Mouse (Mus musculus) ovary, postnatal 36 days (tissue): ENCODE data around the gene Creld2.
"Not testable (repeated sequence)": the region's sequence is repeated elsewhere in the genome, so short reads cannot be mapped to it uniquely, and the experiment has no call there.

Source experiments
- DNase-seq: peaks from one replicate; pipeline ENCODE4 v3.0.0; 2022; ENCODE audit warnings: low spot score, mixed read lengths

The Creld2 gene

DNA sequence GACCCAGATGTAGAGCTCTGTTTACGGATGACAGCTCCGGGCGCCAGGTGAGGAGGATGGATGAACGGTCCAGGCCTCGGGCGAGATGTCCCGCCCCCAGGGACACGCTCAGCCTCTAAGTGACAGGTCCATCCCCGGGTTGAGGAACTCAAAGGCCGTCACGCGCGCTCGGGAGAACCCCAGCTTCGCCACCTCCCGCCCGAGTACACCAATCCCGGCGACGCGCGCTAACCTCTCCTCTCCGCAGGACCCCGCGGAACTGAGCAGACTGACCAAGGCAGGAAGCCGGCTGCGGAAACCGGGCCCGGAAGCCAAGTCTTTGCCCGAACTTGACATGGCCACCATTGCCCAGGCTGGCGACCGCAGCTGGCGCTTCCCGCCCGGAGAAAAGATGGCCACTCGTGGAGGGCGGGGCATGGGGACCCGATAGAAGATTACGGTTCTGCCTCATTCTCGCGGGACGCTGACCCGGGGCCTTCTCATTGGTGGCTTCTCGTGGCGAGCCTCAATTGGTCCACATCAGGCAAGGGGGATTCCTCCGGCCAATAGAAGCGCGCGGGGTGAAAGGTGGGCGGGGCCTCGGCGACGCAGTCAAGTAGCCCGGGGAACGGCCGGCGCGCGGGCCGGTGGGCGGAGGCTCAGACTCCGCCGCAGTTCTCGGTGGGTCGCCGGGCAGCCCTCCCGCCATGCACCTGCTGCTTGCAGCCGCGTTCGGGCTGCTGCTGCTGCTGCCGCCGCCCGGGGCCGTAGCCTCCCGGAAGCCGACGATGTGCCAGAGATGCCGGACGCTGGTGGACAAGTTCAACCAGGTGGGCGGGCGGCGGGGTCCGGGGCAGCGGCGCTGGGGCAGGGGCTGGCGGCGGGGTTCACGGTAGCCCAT, at the start of gene Creld2, which contains the start of gene Alg12:
Gene Creld2 (plus strand): TSS at position 621 of the 880 bp plus-strand sequence.
Gene Alg12 (minus strand): TSS at position 293 of the 880 bp plus-strand sequence.
- peak; percentile 99 for DNase-seq

DNA sequence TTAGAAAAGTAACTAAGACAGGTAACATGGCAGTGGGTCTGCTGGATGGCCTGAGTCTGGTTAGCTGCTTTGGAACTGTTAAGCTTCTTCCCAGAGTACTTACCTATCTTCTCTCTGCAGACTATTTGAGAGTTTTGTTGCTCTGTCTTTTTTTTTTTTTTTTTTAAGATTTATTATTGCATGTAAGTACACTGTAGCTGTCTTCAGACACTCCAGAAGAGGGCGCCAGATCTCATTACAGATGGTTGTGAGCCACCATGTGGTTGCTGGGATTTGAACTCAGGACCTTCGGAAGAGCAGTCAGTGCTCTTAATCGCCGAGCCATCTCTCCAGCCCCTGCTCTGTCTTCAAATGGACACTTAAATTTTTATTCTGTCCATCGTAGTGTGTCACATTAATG, 44.8 kb upstream of the Creld2 start:
- not testable (repeated sequence) for DNase-seq

DNA sequence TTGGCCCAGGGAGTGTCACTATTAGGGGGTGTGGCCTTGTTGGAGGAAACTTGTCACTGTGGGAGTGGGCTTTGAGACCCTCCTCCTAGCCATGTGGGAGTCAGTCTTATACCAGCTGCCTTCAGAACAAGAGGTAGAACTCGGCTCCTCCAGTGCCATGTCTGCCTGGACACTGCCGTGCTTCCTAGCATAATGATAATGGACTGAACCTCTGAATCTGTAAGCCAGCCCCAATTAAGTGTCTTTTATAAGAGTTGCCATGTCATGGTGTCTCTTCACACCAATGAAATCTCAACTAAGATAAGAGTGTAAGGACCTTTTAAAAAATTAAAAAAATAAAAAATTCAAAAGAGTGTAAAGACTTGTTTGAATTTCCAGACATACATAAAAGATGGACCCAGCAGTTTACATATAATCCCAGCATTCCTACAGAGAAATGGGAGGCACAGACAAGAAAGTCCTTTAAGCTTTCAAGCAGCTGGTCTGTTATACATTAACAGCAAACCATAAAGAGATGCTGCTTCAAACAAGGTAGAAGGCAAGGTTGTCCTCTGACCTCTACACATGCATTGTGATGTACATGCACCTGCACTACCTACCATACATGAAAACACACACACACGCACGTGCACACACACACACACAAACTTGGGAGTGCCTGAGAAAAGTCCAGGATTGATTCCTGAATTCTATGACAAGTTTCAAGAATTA, 27.2 kb upstream of the Creld2 start:
- no peak for DNase-seq

DNA sequence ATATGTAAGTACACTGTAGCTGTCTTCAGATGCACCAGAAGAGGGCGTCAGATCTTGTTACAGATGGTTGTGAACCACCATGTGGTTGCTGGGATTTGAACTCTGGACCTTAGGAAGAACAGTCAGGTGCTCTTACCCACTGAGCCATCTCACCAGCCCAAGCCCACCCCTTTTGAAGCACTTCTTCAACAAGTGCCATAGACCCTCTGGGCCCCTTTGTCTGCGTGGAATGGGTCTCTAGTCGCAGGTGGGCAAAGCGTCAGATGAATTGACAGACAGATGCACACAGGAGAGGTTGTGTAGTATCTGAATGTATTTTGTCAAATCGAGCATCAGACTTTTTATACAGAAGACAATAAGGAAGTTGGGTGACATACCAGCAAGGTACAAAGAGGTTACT, 24.7 kb upstream of the Creld2 start:
- not testable (repeated sequence) for DNase-seq

DNA sequence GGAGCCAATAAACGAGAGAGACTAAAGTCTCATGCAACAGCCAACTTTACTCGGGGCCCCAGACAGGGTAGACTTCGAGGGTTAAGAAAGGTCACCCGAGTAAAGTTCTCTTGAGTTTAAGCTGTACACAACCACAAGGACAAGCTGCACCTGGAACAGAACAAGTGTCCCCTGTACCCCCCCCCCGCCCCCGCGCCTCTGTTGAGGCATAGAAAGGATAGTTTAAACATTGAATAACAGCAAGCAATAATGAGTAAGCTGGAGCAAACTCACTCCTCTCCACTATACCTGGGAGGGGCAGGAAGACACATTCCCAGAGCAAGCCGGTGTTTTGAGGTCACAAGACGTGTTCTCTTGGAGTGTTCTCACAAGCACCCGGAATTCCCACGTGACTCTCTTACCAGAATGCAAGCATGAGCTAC, 19.5 kb upstream of the Creld2 start:
- no peak for DNase-seq

DNA sequence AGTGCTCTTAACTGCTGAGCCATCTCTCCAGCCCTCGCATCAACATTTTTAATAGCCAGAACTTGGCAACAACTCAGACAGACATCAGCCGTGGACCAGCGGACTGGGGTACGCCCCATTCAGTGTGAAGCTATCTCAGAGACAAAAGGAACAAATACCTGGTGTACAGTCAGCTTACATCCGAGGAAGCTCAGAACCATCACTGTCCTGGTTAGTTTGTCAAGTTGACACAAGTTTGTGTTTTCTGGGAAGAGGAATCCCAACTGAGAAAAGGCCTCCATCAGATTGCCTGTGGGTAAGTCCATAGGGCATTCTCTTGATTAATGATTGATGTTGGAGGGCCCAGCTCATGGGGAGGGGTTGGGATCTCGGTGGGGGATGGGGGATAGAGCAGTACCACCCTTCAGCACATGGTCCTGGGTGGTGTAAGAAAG, 18.5 kb upstream of the Creld2 start:
- DNase-seq, result no peak

DNA sequence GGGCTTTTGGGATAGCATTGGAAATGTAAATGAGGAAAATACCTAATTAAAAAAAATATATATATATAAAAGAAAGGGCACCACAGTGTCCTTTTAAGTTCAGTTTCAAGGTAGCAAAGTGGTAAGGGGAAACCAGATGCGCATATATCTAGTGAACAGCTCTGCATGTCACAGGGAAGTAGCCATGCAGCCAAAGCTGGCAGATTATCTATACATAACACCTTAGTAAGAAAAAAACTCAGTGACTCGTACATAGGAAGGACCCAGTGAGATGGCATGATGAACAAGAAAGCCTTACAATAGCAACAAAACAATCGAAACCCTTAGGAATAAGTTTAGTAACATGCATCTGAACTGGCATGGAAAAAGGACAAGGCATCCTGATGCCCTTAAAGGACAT, 17.5 kb upstream of the Creld2 start:
- DNase-seq, result no peak

DNA sequence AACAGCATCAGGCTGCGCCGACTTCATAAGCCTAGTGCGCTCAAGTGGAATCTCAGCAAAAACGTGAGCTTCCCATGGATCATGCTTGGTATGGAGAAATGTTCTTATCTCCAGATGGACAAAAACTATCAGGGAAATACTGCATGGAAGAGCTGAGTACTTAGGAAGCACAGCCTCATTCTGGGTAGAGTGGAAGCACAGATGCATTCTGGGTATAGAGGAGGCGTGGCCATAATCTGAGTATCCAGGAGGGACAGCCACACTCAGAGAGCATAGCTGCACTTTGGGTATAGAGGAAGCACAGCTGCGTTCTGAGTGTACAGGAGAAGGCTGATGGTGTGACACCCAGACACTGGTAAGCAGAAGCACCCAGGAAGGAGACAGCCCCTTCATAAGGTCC, 17.1 kb upstream of the Creld2 start:
- DNase-seq, result no peak

DNA sequence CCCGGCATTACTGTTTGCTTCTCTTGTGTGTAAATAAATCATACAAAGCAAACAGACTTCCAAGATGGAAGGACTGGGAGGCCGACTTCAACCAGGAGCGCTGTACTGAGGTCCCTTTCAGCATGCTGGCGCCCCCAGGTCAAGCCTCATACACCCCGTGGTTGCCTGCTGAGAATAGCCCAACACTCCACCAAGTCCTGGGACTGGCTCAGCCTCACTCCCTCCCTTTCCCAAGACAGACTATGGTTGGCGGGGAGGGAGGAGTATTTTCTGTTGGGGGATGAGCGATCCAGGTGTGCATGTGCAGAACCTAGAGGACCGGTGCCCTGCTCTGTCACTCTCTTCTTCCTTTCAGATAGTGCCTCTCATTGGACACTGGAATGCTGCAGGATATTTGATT, 11.3 kb upstream of the Creld2 start:
- DNase-seq, result no peak

DNA sequence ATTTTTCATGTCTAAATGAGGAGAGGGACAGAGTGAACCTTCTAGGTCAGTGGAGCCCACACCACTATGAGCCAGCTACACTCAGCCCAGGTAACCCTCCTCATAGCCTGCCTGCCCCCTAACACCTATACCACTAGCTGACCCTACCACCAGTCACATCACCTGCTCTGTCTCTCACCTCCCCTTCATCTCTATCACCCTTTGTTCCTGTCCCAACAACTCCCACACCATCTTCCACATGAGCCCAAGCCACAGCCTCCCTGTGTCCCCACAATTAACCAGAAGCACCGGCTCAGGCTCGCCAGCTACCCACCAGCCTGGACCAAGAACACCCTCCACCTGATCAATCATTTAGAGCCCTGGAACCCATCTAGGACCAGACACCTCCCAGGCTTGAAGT, 9.1 kb upstream of the Creld2 start:
- no peak for DNase-seq

DNA sequence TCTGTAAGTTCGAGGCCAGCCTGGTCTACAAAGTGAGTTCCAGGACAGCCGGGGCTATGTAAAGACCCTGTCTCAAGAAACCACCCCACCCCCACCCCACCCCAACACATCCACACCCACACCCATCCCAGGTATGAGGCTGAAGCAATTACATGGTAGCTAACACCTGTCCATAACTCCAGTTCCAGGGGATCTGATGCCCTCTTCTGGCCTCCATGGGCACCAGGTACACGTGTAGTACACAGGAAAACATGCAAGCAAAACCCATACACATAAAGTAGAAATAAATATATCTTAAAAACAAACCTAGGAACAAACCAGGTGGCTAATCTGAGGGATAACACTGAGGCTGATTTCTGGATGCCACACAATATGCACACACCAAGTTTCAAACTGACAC, 6.2 kb upstream of the Creld2 start:
- no peak for DNase-seq

DNA sequence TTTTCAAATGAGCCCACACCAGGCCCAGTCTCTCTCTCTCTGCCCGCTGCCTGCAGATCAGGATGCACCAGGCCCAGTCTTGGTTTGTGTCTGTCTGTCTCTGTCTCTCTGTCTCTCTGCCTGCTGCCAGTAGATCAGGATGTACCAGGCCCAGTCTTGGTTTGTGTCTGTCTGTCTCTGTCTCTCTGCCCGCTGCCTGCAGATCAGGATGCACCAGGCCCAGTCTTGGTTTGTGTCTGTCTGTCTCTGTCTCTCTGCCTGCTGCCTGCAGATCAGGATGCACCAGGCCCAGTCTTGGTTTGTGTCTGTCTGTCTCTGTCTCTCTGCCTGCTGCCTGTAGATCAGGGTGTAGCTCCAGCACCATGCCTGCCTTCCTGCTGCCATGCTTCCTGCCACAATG, 5.6 kb upstream of the Creld2 start:
- DNase-seq, result not testable (repeated sequence)

DNA sequence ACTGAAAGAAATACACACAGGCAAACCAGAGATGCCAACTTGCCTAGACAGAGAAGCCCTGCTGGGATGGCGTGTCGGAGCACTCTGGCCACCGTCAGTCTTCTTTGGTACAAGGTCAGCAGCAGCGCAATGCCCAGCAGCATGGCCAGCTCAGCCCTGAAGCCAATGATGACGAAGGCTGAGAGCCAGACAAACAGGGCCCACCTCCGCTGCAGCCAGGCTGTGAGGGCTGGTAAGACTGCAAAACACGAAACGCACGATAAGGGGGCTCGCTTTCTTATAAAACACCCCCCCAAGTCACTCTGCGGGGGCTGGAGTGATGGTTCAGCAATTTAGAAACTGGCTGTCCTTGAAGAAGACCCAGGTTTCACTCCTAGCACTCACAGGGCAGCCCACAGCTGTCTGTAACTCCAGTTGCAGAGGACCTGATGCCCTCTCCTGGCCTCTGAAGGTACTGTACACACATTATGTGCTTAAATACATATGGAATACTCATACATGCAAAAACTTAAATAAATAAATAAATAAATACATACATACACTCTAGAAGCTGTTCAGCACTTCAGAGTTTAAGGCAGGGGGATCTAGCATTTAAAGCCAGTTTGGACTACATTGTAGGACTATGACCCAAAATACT, 4.9 kb upstream of the Creld2 start:
- DNase-seq, result no peak

DNA sequence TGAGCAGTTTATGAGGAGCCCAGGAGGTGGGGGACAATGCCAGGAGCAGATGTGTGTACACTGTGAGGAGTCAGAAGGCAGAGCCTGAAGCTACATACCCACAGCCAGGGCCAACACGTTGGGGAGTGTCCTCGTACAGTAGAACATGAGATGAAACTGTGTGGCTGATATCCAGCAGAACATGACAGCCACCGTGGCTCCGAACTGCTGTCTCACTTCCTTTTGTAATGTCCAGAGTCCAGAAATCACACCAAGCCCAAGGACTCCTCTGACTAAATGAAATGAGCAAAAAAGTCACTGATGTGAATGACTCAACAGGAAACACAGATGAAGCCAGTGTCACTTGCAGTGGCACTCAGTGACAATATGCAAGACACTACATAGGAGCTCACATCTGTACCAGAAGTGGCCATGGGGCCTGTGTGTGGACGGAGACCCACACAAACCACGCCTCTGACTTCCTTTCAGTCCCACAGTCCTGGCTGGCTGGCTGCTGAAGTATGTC, 4.2 kb upstream of the Creld2 start:
- DNase-seq, result no peak

DNA sequence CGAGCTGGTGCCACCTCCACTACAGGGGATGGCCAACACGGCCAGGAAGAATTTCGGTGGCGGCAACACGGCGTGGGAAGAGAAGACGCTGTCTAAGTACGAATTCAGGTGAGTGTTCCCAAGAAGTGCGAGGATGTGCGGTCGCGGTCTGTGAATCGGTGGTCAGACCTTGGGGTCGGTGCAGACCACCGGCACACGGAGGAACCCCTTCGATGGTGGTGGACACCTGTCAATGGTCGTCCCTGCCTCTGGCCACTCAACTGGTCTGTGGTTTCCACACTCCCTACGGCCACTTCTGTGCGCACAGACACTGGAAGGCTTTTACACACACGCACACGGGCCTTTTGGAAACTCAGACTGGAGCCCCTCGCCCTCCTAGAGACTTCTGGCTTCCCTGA, 459 bp downstream of the Creld2 start:
- no peak for DNase-seq

DNA sequence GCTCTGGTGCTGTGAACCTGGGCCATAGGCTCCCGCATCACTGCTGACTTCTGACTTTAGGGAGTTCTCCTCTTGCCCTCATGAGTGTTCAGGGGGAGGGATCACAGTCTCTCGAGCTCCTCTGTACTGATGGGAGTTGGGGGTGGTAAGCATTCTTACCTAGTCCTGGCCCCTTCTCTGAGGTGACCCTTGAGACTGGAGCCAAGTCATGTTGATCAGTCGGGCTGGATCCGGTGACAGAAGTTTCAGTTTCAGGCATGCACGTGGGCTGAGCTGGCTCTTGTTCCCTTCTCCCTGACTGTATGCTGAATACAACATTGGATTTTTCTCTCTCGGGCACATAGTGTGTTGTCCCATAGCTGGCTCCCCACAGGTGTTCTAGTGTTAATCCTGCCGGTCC, 2.0 kb downstream of the Creld2 start:
- no peak for DNase-seq

DNA sequence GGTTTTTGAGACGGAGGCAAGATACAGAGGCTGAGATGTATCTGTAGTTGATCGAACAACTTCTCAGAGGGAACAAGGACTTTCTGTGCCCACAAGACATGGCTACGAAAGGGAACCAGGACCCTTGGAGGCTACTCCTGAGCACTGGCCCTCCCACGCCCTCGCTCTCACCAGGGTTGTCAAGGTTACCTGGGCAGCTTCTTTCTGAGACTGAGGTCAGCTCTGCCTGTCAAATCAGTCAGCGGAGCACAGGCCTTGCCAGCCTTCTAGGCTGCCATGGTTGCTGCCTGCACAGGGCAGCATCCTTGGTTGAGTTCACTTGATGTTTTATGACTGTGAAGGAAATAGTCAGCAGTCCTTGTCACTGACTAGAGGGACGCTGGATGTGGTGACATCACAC, 3.1 kb downstream of the Creld2 start:
- no peak for DNase-seq

DNA sequence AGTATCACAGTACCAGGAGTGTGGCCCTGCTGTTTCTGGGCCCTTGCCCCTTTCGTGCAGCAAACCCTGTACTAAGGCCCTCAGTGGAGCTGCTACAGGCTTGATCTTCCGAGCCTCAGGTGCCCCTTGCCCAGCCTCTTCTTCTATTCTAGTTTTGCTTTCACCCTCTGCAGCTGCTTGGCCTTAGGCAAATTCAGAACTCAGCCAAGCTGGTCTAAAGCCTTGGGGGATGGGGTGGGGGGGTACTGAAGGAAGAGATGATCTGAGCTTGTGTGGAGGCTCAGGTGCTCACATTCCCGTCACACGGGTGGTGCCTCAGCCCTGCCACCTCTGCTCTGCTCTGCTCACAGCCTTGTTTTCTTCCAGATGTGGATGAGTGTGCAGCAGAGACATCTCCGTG, 3.9 kb downstream of the Creld2 start:
- DNase-seq, result no peak

DNA sequence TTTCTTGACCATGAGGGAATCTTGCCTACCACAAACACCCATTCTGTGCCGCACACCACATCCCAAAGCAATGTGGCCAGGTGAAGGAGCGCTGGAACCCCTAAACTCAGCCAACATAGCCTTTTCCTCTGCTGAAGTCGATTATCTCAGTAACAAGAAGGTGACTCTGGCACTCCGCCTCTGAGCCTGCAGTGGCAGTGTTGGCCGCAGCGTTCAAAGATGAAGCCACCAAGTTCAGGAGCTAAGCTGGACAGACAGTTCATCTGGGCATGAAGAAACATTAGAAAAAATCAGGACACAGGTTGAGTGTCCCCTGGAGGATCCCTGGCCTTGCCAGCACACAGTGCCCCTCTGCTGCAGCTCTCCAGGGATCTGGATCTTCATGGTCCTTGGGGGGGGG, 8.0 kb downstream of the Creld2 start:
- DNase-seq, result no peak

DNA sequence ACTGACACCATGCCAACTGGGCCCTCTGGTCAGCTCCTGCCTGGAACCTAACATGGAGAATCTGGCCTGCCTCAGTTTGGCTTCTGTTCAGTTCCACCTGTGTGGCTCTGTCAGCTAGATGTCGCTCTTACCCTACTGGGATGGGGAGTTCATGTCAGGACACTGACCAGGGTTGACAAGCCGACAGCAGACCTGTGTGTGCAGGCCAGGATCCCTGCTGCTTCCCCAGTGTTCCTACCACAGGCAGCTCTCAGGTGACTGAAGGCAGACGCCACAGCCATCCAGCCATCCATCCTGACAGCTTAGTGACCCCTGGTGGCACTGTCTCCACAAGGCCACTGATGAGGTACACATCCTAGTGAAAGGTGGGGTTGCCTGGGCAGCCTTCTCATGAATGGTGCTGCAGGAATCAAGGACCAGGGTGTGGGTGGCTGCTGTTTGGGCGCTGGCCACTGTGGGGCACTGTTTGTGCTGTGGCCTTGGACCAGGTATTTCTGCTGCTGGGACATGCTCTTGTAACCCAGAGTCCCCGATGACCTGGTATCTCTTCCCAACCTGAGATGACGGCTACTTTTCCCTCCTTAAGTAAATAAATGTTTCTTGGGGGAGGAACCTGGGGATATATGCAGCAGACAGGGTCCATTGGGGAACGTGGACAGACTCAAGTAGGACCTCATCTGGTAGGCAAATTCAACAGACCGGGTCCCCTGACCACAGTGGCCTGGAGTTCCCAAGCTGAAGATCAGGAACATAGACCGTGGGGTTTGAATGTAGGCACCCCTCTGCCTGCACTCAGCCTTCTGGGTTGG, 8.7 kb downstream of the Creld2 start:
- peak; percentile 72 for DNase-seq

DNA sequence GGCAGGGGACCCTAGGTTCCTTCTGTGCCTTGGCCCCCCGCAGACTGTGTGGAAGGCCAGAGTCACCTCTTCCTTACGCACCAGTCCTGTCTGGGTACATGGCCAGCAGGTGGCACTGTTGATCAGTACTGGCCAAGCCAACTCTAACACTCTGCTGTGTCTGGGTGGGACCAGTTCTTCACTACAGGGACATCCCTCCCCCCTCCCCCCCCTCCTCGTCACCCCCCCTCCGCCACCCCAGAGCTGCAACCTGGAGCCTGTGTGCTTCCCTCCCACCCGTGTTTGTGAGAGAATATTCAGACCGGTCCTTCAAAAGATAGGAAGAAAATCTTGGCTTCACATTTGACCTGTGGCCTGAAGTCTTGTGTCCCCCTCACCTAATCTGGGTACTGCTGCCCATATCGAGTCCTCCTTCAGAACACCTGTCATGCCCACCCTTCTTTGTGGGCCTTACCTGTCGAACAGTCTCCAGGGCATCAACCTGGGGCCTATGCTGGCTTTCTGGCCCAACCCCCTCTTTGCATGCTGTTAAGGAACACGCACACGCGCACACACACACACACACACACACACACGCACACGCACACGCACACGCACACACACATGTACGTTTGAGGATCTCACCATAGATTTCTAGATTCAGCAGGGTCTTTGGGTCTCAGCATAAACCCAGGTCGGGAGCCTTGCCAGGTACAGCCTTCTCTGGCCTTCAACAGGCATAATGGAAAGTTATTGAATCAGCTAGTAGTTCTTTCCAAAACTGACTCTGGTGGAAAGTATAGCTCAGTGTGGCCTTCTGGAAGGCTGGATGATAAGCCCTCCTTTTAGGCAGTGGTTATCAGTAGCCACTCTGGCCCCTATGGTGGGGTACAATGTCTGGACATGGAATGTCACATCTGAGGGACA, 9.6 kb downstream of the Creld2 start:
- peak; percentile 85 for DNase-seq
